Mouse (Mus musculus): ENCODE measurements at regions not wholly inside any gene's neighbourhood (a gene's known extent, or its start where the extent isn't known, plus 50 kb on each side); places are given as distances from the start of the nearest gene placed in this dataset.

- no peak for TF ChIP-seq CTCF (conservative IDR thresholded peaks at IDR 0.05 in 1 of 2, IDR thresholded peaks at IDR 0.05 in 1 of 2; ENCODE audit: low read depth in 2 of 2, low read length in 2 of 2)
- no peak for TF ChIP-seq ELF1 (IDR thresholded peaks at IDR 0.05; ENCODE audit: low read depth, low read length)
- no peak for TF ChIP-seq HCFC1 (IDR thresholded peaks at IDR 0.05; ENCODE audit: low read depth, low read length)
- TF ChIP-seq TCF12 (IDR thresholded peaks at IDR 0.05; ENCODE audit: low read depth, low read length), result no peak
- no peak for TF ChIP-seq MXI1 (IDR thresholded peaks at IDR 0.05; ENCODE audit: low read depth, low read length)
- TF ChIP-seq NELFE (IDR thresholded peaks at IDR 0.05; ENCODE audit: low read depth, low read length), result no peak
- TF ChIP-seq MYC (IDR thresholded peaks at IDR 0.05; ENCODE audit: low read depth, low read length), result no peak
Measured at GRCm38 (mm10) chr9:50136636-50136985, 208.2 kb downstream of the Rpl10-ps3 start.

Measured in CH12.LX (cell line).